Mouse (Mus musculus) c-Kit-positive CD71-negative TER-119-negative erythroid progenitor cells, embryonic 14.5 days (primary cell): ENCODE results near the gene Gm20425.
A peak's percentile ranks its signal among the peaks of the same experiment; 100 is the strongest.
"Not testable (repeated sequence)": the region's sequence is repeated elsewhere in the genome, so short reads cannot be mapped to it uniquely, and the experiment has no call there.

Experiments used
- DNase-seq: peaks from one replicate; pipeline ENCODE4 v3.0.0-alpha.2; 2013; ENCODE audit warnings: low read depth

Gm20425 gene

GRCm38 (mm10) chr9:103224721-103225120 is 5.4 kb downstream of the Gm20425 start:
- no peak for DNase-seq

- DNase-seq: no peak
Observed at GRCm38 (mm10) chr9:103214281-103214680, 15.8 kb downstream of the Gm20425 start.

- DNase-seq: no peak
Observed at GRCm38 (mm10) chr9:103213631-103214030, 16.5 kb downstream of the Gm20425 start.

- DNase-seq: no peak
Observed at GRCm38 (mm10) chr9:103212654-103213420, 17.3 kb downstream of the Gm20425 start.

GRCm38 (mm10) chr9:103208802-103209423 is 21.2 kb downstream of the Gm20425 start:
- DNase-seq: no peak

- peak; percentile 83 for DNase-seq
Observed at GRCm38 (mm10) chr9:103207846-103208245, 22.3 kb downstream of the Gm20425 start.

- no peak for DNase-seq
Observed at GRCm38 (mm10) chr9:103205786-103206185, 24.3 kb downstream of the Gm20425 start.

GRCm38 (mm10) chr9:103201561-103202260 is 28.4 kb downstream of the Gm20425 start, which contains the start of gene Srprb:
TSS of gene Srprb (minus strand) at chr9:103202137.
- DNase-seq: peak; percentile 81

GRCm38 (mm10) chr9:103188416-103188815 is 41.7 kb downstream of the Gm20425 start:
- DNase-seq: no peak

GRCm38 (mm10) chr9:103186747-103187146 is 43.4 kb downstream of the Gm20425 start:
- DNase-seq: no peak

GRCm38 (mm10) chr9:103185946-103186345 is 44.2 kb downstream of the Gm20425 start:
- no peak for DNase-seq

- no peak for DNase-seq
Observed at GRCm38 (mm10) chr9:103184855-103185254, 45.3 kb downstream of the Gm20425 start.

GRCm38 (mm10) chr9:103181886-103182285 is 48.2 kb downstream of the Gm20425 start:
- no peak for DNase-seq

GRCm38 (mm10) chr9:103180807-103181565 is 49.1 kb downstream of the Gm20425 start:
- peak; percentile 68 for DNase-seq

- no peak for DNase-seq
Observed at GRCm38 (mm10) chr9:103180303-103180702, 49.8 kb downstream of the Gm20425 start.

- DNase-seq: no peak
Observed at GRCm38 (mm10) chr9:103175692-103176091, 54.4 kb downstream of the Gm20425 start.

- DNase-seq: no peak
Observed at GRCm38 (mm10) chr9:103174771-103175519, 55.2 kb downstream of the Gm20425 start.

GRCm38 (mm10) chr9:103168771-103169170 is 61.3 kb downstream of the Gm20425 start:
- no peak for DNase-seq

GRCm38 (mm10) chr9:103168046-103168445 is 62.1 kb downstream of the Gm20425 start:
- DNase-seq: no peak

- DNase-seq: no peak
Observed at GRCm38 (mm10) chr9:103163806-103164205, 66.3 kb downstream of the Gm20425 start.

GRCm38 (mm10) chr9:103155158-103155557 is 74.9 kb downstream of the Gm20425 start:
- not testable (repeated sequence) for DNase-seq
